Mouse (Mus musculus) urinary bladder, postnatal 14 days (tissue): ENCODE measurements around the gene Itga5.

Experiments
- DNase-seq: peaks from one replicate; pipeline ENCODE4 v3.0.0; 2021; ENCODE audit warnings: low spot score

The Itga5 gene

DNA sequence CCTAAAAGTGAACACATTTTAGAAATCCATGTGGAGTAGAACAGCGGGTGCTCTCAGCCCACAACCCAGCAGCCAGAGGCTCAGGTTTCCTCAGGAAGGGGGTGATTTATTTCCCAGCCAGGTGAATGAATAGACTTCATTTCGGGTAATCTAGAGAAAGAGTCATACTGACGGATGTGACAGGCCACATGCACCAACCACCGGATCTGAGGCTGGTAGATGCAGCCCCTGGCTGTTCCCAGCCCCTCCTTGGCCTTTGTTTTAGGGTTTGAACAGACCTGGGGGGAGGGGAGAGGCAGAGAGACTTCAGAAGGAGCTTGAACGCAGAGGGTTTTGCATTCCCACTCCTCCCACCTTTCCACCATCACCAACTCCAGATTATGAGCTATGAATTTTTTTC lies 70.7 kb downstream of the Itga5 start:
- DNase-seq, result no peak

DNA sequence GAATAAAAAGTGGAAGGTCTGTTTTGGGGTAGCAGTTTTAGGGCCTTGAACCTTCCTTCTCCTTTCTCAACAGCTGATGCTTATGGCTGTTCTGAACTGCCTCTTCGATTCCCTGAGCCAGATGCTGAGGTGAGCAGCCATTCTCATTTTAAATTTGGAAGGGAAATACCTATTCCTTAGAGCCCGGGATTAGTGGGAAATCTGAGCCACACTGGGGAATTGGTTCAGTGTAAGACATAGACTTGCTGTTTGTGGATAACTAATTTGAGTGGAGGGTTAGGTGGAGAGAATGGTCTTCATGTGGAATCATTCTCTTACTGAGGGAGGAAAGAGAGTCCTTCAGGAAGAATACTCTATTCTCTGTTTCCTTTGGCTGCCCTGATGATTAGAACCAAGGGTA lies 71.9 kb downstream of the Itga5 start:
- DNase-seq, result no peak
